Comparison of ENCODE assay signal across 11 mouse cellular contexts in genomic region chr8:123715916-123716592, GRCm38 (mm10).
DNase-seq lines count a peak whose midpoint lies in the region; TF ChIP-seq lines count a peak whose summit lies in the region.
"Had no signal": no experiment of that assay in that cellular context is flagged by ENCODE, and none has a peak within 500 bp of the region (broad histone marks: within the 10 kb centered on the region; RNA-seq: fewer than 3 reads in every experiment).

No protein-coding gene starts in this region.

- no peak overlapping the region for H3K4me3 ChIP-seq in layer of hippocampus, adult 2 months
- H3K4me3 ChIP-seq: limb, embryonic 15.5 days had no signal

- WGBS in large intestine, adult 2 months: 42% methylated on average over 13 of the region's 13 CpGs

- no peak for TF ChIP-seq CTCF in layer of hippocampus, adult 2 months (conservative IDR thresholded peaks at IDR 0.05)

- H3K27ac ChIP-seq in layer of hippocampus, adult 2 months: peak overlapping the region; percentile 55; the same call in 1 of the 2 replicates
- H3K27ac ChIP-seq: limb, embryonic 15.5 days had no signal

- no peak for DNase-seq in layer of hippocampus, adult 2 months (ENCODE audit: low spot score in 2 of 2)
- DNase-seq in layer of hippocampus, postnatal 14 days (ENCODE audit: low spot score in 2 of 2): no peak
- DNase-seq in ZHBTc4 (ENCODE audit: low read depth, low spot score): peak; percentile 53
- DNase-seq in heart, adult 11 months: peak; percentile 96
- peak; percentile 53 for DNase-seq in large intestine, adult 2 months (ENCODE audit: low read depth, low spot score)
- DNase-seq in urinary bladder, postnatal 14 days (ENCODE audit: low spot score): no peak
- DNase-seq in gastrocnemius, postnatal 10 days: no peak
- DNase-seq in layer of hippocampus, adult 8-10 months (ENCODE audit: low spot score in 2 of 2): no peak
- DNase-seq: cerebellum, adult 9-11 months; gastrocnemius, postnatal 36 days had no signal

Comparison
In these comparisons a context has a peak if more than half of its experiments do, and no peak if none do; other contexts are left out.
1. DNase-seq: peak in ZHBTc4 (single experiment), heart, adult 11 months (single experiment) and large intestine, adult 2 months (single experiment); none in layer of hippocampus, adult 2 months (0 of 2), layer of hippocampus, postnatal 14 days (0 of 2), urinary bladder, postnatal 14 days (single experiment), gastrocnemius, postnatal 10 days (single experiment) and layer of hippocampus, adult 8-10 months (0 of 2).